Mouse (Mus musculus) embryonic facial prominence, embryonic 13.5 days (tissue): ENCODE results near the gene Clba1. TPM values are rescaled to one million over a fixed set of nuclear protein-coding genes. Genes with fewer than 3 reads are reported as not detected.

Source experiments
- ATAC-seq: fragments of 200-750 bp; cut with Nextera tagmentation; 2 replicates; pipeline ENCODE4 v1.8.0; 2017; ENCODE audit warnings: low read depth; ENCODE audit not compliant: insufficient number of reproducible peaks, insufficient read depth, low FRiP score, low TSS enrichment
- H3K27ac ChIP-seq: fragments of 300-500 bp; sonication (generic); 2 replicates; pipeline ENCODE4 v1.5.1; 2015; ENCODE audit warnings: moderate library complexity, mild to moderate bottlenecking, inconsistent platforms
- H3K27me3 ChIP-seq: fragments of 300-500 bp; sonication (generic); 2 replicates; pipeline ENCODE4 v1.6.1; 2015; ENCODE audit warnings: mild to moderate bottlenecking, inconsistent platforms
- H3K36me3 ChIP-seq: fragments of 300-500 bp; sonication (generic); 2 replicates; pipeline ENCODE4 v1.6.1; 2015; ENCODE audit warnings: mild to moderate bottlenecking, inconsistent platforms
- H3K4me1 ChIP-seq: fragments of 300-500 bp; sonication (generic); 2 replicates; pipeline ENCODE4 v1.6.1; 2015; ENCODE audit warnings: inconsistent platforms
- H3K4me2 ChIP-seq: fragments of 300-500 bp; sonication (generic); 2 replicates; pipeline ENCODE4 v1.6.1; 2015; ENCODE audit warnings: moderate library complexity, mild to moderate bottlenecking, inconsistent platforms
- H3K4me3 ChIP-seq: fragments of 300-500 bp; sonication (generic); 2 replicates; pipeline ENCODE4 v1.5.1; 2015; ENCODE audit warnings: mild to moderate bottlenecking, inconsistent platforms
- H3K9ac ChIP-seq: fragments of 300-500 bp; sonication (generic); 2 replicates; pipeline ENCODE4 v1.6.1; 2015; ENCODE audit warnings: mild to moderate bottlenecking, inconsistent platforms
- H3K9me3 ChIP-seq: fragments of 300-500 bp; sonication (generic); 2 replicates; pipeline ENCODE4 v1.6.1; 2016; ENCODE audit warnings: inconsistent platforms
- WGBS: fragments of 180-500 bp; shearing (Covaris S2); methylation state at CpG from one replicate; pipeline ENCODE4 v1.1.7; 2015; ENCODE audit warnings: mixed read lengths; 5-methylcytosine and 5-hydroxymethylcytosine counted together
- polyA plus RNA-seq: library from polyadenylated mRNA; unstranded; fragments of >200 nt; fragmentation: Nextera tagmentation; extraction: Ambion mirVana; gene quantifications from 2 replicates; pipeline ENCODE4 v1.2.1, GENCODE M21; 2015

Clba1 gene
- polyA plus RNA-seq, 1 experiment from 2014 or later, result 9.8 TPM

DNA sequence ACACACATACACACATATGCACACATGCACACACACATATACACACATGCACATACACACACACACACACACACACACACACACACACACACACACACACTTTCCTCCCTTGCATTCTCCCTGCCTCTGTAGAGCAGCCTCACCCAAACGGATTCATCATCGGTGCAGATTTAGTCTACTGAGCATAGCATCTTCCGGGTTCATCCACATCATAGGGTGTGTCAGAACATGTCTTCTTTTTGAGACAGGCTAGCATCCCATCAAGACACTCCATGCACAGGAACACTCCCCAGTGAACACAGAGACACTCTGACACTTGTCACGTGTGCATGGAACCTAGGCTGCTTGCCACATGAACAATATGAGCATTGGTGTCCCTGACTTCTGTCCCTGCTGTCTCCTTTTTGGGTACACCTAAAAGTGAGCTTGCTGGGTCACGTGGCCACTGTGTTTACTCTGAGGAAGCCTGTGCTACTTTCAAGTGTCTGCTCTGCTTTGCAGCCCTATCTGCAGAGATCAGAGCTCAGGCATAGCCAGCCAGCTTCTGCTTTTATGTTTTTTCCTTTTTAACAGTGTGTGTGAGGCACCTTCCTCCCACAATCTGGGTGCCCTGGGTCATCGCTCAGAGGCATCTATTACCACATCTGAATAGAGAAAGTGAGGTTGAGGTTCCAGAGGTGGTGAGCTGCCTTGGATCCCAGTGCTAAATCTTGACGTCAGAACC lies 46.0 kb downstream of the Clba1 start:
- Histone ChIP-seq H3K27me3 (no peaks in the 10 kb centered on the region; the same call in 1 of the 2 replicates), H3K36me3 (no peaks in the 10 kb centered on the region), H3K4me2 (no peak overlapping the region), H3K9ac (0 out of 2 replicates have a peak overlapping the region, but pooled peaks have one; percentile 27), H3K27ac (no peak overlapping the region), H3K4me1 (no peaks in the 10 kb centered on the region), H3K9me3 (no peaks in the 10 kb centered on the region), H3K4me3 (no peak overlapping the region)
- WGBS, result 65% methylated on average over 7 of the region's 7 CpGs
- no peak for ATAC-seq

DNA sequence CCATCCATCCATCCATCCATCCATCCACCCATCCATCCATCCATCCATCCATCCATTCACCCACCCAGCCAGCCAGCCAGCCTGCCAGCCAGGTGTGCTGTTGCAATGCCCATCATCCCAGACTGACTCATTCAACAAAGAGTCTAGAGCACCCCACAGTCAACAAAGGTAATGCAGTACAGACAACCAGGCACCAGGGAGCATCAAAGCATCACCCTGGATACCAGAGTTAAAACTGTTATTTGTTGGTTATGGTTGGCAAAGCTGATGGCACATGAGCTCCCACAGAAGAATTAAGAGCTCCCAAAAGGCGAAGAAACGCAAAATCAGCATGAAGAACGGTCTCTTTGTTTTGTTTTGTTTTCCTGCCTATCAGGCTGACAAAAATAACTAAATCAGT lies 47.6 kb downstream of the Clba1 start:
- no peak for ATAC-seq
- 85% methylated on average over 3 of the region's 3 CpGs for WGBS
- H3K4me1 ChIP-seq, result no peaks in the 10 kb centered on the region
- H3K9ac ChIP-seq, result no peak overlapping the region
- no peak overlapping the region for H3K4me3 ChIP-seq
- no peaks in the 10 kb centered on the region for H3K9me3 ChIP-seq
- H3K27ac ChIP-seq, result no peak overlapping the region
- no peaks in the 10 kb centered on the region; the same call in 1 of the 2 replicates for H3K27me3 ChIP-seq
- H3K36me3 ChIP-seq, result no peaks in the 10 kb centered on the region
- H3K4me2 ChIP-seq, result no peak overlapping the region

DNA sequence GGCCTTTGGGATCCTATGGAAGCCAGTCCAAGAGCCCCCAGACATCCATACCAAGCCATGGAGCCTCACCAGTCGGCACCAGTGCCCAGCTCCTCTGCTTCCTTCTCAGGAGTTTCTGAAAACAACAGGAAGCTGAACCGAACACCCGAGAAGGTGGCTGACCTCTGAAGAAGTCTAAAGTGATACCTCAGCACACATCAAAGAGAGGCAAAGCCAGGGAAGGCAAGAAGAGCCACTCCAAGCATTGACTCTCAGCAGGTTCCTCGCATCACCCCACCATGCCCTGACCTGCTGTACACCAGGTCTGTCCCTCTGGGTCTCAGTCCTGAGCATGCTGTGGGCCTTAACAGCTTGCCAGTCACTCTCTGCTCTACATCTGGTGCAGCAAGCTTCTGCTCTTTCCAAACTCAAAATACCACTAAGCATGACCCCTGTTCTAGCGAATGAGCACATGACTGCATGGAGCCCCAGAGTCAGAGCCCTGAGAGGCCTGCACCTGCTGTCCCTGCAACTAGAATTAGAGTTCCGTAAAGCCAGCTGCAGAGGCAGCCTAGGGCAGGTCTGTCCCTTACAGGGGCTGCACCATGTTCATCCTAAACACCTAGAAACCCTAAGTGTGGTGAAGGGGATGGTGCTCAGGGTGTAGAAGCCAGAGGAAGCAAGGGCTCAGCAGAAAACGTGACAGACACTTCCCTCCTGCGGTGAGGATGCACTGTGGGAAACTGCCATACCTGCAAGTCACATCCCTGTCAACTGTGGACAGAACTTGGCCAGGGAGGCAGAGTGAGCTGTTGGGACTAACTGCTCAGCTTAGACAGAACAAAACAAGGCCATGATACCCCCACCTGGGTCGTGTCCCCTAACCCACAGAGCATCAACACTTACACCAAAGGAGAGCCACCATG lies 48.5 kb downstream of the Clba1 start:
- 60% methylated on average over 9 of the region's 9 CpGs for WGBS

DNA sequence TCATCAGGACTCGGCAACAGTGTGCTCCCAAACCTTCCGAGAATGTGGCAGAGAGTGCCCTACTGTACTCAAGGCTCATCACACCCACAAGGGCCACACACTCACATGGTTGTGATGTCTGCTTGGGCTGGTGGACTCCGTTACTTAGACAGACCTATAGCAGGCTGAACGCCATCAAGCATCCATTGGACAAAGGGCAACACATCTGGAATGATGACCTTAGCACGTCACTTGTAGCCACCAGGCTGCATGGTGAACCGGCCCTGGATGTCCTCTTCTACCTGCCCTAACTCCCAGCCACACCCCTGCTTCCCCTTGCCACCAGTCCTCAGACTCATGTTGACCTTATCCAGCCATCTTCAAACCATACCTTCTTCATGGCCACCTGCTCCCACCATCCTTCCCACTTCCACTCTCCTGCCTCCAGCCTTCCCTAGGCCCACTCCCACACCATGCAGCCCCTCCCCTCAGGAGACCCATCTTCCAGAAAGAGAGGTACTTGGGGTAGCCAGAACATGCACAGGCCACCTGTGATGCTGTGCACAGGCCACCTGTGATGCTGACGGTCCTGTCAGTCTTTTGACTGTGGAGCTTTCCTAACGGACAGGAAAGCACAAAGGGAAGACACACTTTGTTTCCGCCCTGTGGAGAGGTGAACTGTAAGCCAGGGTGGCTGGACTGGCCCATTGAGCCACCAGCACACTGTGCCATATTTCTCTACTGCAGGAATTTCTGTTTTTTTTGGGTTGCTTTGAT lies 50.0 kb downstream of the Clba1 start:
- Histone ChIP-seq H3K4me1 (no peaks in the 10 kb centered on the region), H3K4me3 (no peak overlapping the region), H3K9ac (no peak overlapping the region), H3K36me3 (no peaks in the 10 kb centered on the region), H3K27me3 (no peaks in the 10 kb centered on the region), H3K27ac (no peak overlapping the region), H3K4me2 (no peak overlapping the region), H3K9me3 (no peaks in the 10 kb centered on the region)
- no peak for ATAC-seq
- 85% methylated on average over 9 of the region's 9 CpGs for WGBS

More for the DNA sequence above, 48.5 kb downstream of the Clba1 start:
- Histone ChIP-seq H3K27me3 (no peaks in the 10 kb centered on the region), H3K36me3 (no peaks in the 10 kb centered on the region), H3K9ac (no peak overlapping the region), H3K4me3 (no peak overlapping the region), H3K4me1 (no peaks in the 10 kb centered on the region), H3K4me2 (no peak overlapping the region), H3K27ac (no peak overlapping the region), H3K9me3 (no peaks in the 10 kb centered on the region)
- no peak for ATAC-seq

DNA sequence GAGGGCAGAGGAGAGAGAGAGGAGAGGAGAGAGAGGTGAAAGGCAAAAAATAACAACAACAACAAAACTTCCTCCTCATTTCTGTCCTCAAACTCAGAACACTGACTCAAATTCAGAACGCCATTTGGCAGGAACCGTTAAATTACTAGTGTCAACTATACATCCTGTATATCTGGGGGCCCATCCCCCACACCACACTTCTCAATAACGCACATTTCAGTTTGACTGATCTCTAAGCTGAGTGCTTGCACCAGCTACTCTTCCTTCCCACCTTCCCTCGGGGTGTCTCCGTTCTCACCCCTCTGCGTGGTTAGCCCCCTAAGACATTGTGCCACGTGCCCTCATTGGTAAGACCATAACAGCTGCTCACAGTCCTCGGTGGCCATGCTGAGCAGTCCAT lies 51.2 kb downstream of the Clba1 start:
- no peak for ATAC-seq

DNA sequence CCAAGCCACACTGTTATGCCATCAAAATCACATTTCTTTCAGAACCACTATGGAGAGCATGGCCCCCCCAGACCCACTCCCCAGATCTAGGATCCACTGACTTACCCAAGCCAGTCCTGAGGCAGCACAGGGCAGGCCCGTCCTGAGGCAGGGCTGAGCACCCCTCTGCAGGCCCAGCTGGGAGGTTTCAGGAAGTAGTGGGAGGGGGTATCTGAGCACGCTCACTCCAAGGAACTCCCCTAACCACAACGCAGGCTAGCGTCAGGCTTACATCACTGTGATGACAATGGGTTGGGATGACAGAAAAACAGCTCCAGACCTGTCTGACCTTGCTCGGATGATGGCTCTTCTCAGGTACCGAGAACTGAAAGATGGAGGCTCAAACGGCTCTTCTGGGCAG lies 52.0 kb downstream of the Clba1 start:
- H3K27me3 ChIP-seq, result no peaks in the 10 kb centered on the region
- no peaks in the 10 kb centered on the region for H3K9me3 ChIP-seq
- H3K27ac ChIP-seq, result no peak overlapping the region
- H3K4me3 ChIP-seq, result no peak overlapping the region
- no peaks in the 10 kb centered on the region for H3K4me1 ChIP-seq
- WGBS, result 53% methylated on average over 7 of the region's 7 CpGs
- no peaks in the 10 kb centered on the region for H3K36me3 ChIP-seq
- ATAC-seq, result no peak
- no peak overlapping the region for H3K4me2 ChIP-seq
- no peak overlapping the region for H3K9ac ChIP-seq

More for the DNA sequence above, 51.2 kb downstream of the Clba1 start:
- Histone ChIP-seq H3K36me3 (no peaks in the 10 kb centered on the region), H3K27me3 (no peaks in the 10 kb centered on the region), H3K4me1 (no peaks in the 10 kb centered on the region), H3K9ac (no peak overlapping the region), H3K9me3 (no peaks in the 10 kb centered on the region), H3K4me3 (no peak overlapping the region), H3K4me2 (no peak overlapping the region), H3K27ac (no peak overlapping the region)
- WGBS, result 63% methylated on average over 8 of the region's 8 CpGs

DNA sequence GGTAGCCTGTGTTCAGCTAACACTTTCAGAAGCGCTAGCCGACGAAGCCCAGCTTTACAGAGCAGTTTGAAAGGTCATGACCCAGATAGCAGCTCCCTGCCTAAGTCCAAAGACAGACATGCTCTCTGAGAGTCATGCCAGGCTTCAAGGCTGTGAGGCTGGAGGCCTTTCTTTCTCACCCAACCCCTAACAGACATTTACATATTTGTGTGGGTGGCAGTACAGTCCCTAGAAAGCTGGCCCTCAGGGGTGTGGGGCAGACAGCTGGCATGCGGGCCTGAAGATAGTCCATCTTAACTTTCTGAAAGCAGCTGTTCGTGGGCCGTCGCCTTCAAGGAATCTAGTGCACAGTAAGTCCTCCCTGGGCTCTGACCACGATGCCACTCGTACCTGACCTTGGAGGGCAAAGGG lies 53.2 kb downstream of the Clba1 start:
- Histone ChIP-seq H3K27ac (no peak overlapping the region), H3K9ac (no peak overlapping the region), H3K4me3 (no peak overlapping the region), H3K4me2 (no peak overlapping the region), H3K9me3 (no peaks in the 10 kb centered on the region), H3K27me3 (no peaks in the 10 kb centered on the region), H3K36me3 (no peaks in the 10 kb centered on the region), H3K4me1 (0 out of 2 replicates have a peak, but pooled peaks cover 5% of the 10 kb centered on the region)
- WGBS, result 64% methylated on average over 9 of the region's 9 CpGs
- no peak for ATAC-seq

DNA sequence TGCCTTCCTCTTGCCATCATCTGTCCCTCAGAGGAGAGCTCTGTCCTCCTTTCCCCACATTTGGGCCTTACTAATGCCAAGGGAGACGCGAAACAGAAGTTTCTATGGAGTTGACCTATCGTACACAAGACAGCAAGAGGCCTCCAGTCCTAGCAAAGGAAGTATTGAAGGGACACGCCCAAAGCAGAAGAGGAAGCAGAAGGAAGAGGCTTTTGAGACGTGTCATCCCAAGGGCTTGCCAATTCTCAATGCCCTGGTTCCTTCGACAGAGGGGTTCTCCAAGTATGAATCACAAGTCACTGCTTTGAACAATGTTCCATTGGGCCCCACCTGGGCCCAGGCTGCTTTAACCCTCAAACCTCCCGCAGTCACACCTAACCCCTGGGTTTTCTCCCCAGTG lies 56.1 kb downstream of the Clba1 start:
- Histone ChIP-seq H3K9ac (no peak overlapping the region), H3K4me1 (peaks cover 10% of the 10 kb centered on the region), H3K4me3 (no peak overlapping the region), H3K36me3 (no peaks in the 10 kb centered on the region), H3K4me2 (no peak overlapping the region), H3K9me3 (no peaks in the 10 kb centered on the region), H3K27me3 (no peaks in the 10 kb centered on the region), H3K27ac (no peak overlapping the region)
- no peak for ATAC-seq
- WGBS, result 87% methylated on average over 7 of the region's 7 CpGs

Other genes starting within 250 kb of the Clba1 start
- gene Inf2, start 220.2 kb upstream of the Clba1 start, polyA plus RNA-seq, result 4.8 and 7.3 TPM in 2 replicates
- gene Adssl1, start 188.9 kb upstream of the Clba1 start, polyA plus RNA-seq, result 4.3 and 4.4 TPM in 2 replicates
- 249 and 252 TPM in 2 replicates for gene Siva1, start 164.3 kb upstream of the Clba1 start, polyA plus RNA-seq
- 49.7 and 60.0 TPM in 2 replicates for gene Akt1, start 134.1 kb upstream of the Clba1 start, polyA plus RNA-seq
- gene Zbtb42, start 130.1 kb upstream of the Clba1 start, polyA plus RNA-seq, result 2.3 and 3.1 TPM in 2 replicates
- 13.8 and 16.7 TPM in 2 replicates for gene Cep170b, start 88.5 kb upstream of the Clba1 start, polyA plus RNA-seq
- 6.1 and 7.3 TPM in 2 replicates for gene Pld4, start 48.3 kb upstream of the Clba1 start, polyA plus RNA-seq
- gene Ahnak2, start 6.3 kb upstream of the Clba1 start, polyA plus RNA-seq, result 0.95 and 1.2 TPM in 2 replicates
- gene Cdca4, start 20.5 kb downstream of the Clba1 start, polyA plus RNA-seq, result 139 and 147 TPM in 2 replicates
- gene Gpr132, start 59.3 kb downstream of the Clba1 start, polyA plus RNA-seq, result 0.17 TPM in 1 of 2 replicates, not detected in the other
- gene Jag2, start 120.8 kb downstream of the Clba1 start, polyA plus RNA-seq, result 7.4 and 11.5 TPM in 2 replicates
- gene Nudt14, start 133.2 kb downstream of the Clba1 start, polyA plus RNA-seq, result 83.4 and 103 TPM in 2 replicates
- gene Btbd6, start 167.5 kb downstream of the Clba1 start, polyA plus RNA-seq, result 29.3 and 29.5 TPM in 2 replicates
- gene Brf1, start 191.8 kb downstream of the Clba1 start, polyA plus RNA-seq, result 74.9 and 80.1 TPM in 2 replicates
- 13.3 and 14.2 TPM in 2 replicates for gene Pacs2, start 205.6 kb downstream of the Clba1 start, polyA plus RNA-seq